ENCODE assay signal across 8 mouse cellular contexts in genomic region chr9:60743180-60743900, GRCm38 (mm10). TPM values are rescaled to one million over a fixed set of nuclear protein-coding genes. Genes with fewer than 3 reads are reported as not detected.
A peak's percentile ranks its signal among the peaks of the same experiment; 100 is the strongest.
DNase-seq lines count a peak whose midpoint lies in the region; ATAC-seq lines count a peak whose summit lies in the region.

No protein-coding gene starts in this region.

- no peaks in the 10 kb centered on the region for H3K27me3 ChIP-seq in heart, embryonic 12.5 days (replicated peaks)

- H3K9me3 ChIP-seq in heart, embryonic 12.5 days (replicated peaks) = no peaks in the 10 kb centered on the region

- no peak overlapping the region for H3K27ac ChIP-seq in heart, embryonic 12.5 days (ENCODE audit: poor library complexity, severe bottlenecking)

- WGBS in heart, embryonic 12.5 days = 43% methylated on average over 17 of the region's 17 CpGs

- peak overlapping the region; percentile 59 for H3K4me2 ChIP-seq in heart, embryonic 12.5 days

- no peaks in the 10 kb centered on the region for H3K36me3 ChIP-seq in heart, embryonic 12.5 days

- peaks cover 12% of the 10 kb centered on the region for H3K4me1 ChIP-seq in heart, embryonic 12.5 days (replicated peaks)

- H3K4me3 ChIP-seq in heart, embryonic 12.5 days = 0 out of 2 replicates have a peak overlapping the region, but pooled peaks have one; percentile 7

- DNase-seq in left cerebral cortex, adult 18-20 months (ENCODE audit: low spot score in 2 of 2) = peak; percentile 41 to 42
- DNase-seq in left cerebral cortex, adult 11 months (ENCODE audit: low spot score) = no peak
- peak; percentile 30 for DNase-seq in cerebellum, adult 8-10 months
- peak; percentile 61 to 74 for DNase-seq in kidney, postnatal 4 days
- peak; percentile 82 for DNase-seq in lung, postnatal 25 days (ENCODE audit: low spot score)
- peak; percentile 54 for DNase-seq in urinary bladder, postnatal 25 days (ENCODE audit: low spot score)
- DNase-seq in thymus, postnatal 36 days = no peak

- ATAC-seq in heart, embryonic 12.5 days (ENCODE audit: insufficient number of reproducible peaks, low FRiP score) = 0 out of 2 replicates have a peak, but pooled peaks have one; percentile 25

- 0 out of 2 replicates have a peak overlapping the region, but pooled peaks have one; percentile 33 for H3K9ac ChIP-seq in heart, embryonic 12.5 days

RNA-seq across cellular contexts. Expression of gene Larp6, which starts 30.6 kb away (rescaled TPM):
- total RNA-seq in left cerebral cortex, adult 18-20 months (2021) = 10 to 100 TPM; 37.6 to 41.6 TPM
- 0.83 and 0.87 TPM in 2 replicates for polyA plus RNA-seq in heart, embryonic 12.5 days (2016; fragmentation: Nextera tagmentation; extraction: Ambion mirVana)

RNA-seq across cellular contexts. Expression of gene Uaca, which starts 51.0 kb away (rescaled TPM):
- total RNA-seq in left cerebral cortex, adult 18-20 months (2021) = 1 to 10 TPM; 7.7 to 9.2 TPM
- polyA plus RNA-seq in heart, embryonic 12.5 days (2016; fragmentation: Nextera tagmentation; extraction: Ambion mirVana) = 38.9 and 39.0 TPM in 2 replicates

RNA-seq across cellular contexts. Expression of gene Lrrc49, which starts 55.4 kb away (rescaled TPM):
- total RNA-seq in left cerebral cortex, adult 18-20 months (2021) = 10 to 100 TPM; 89.4 to 95.6 TPM
- 10.3 and 12.2 TPM in 2 replicates for polyA plus RNA-seq in heart, embryonic 12.5 days (2016; fragmentation: Nextera tagmentation; extraction: Ambion mirVana)

Comparison
In these comparisons a context has a peak if more than half of its experiments do, and no peak if none do; other contexts are left out.
1. DNase-seq: peak in left cerebral cortex, adult 18-20 months (2 of 2), cerebellum, adult 8-10 months (single experiment), kidney, postnatal 4 days (2 of 2), lung, postnatal 25 days (single experiment) and urinary bladder, postnatal 25 days (single experiment); none in left cerebral cortex, adult 11 months (single experiment) and thymus, postnatal 36 days (0 of 2).